Mouse (Mus musculus) brain, embryonic 14.5 days (tissue): ENCODE measurements around the gene Ocel1.

ENCODE experiments used
- CTCF ChIP-seq: fragments of 200-500 bp; IDR thresholded peaks from 2 replicates; pipeline ENCODE4 v1.5.1; 2012; ENCODE audit warnings: inconsistent platforms, mild to moderate bottlenecking, moderate library complexity, borderline replicate concordance; ENCODE audit not compliant: insufficient read depth, insufficient read length; ENCODE audit errors: extremely low read depth
- POLR2A ChIP-seq: fragments of 200-500 bp; IDR thresholded peaks from 2 replicates; pipeline ENCODE4 v1.6.1; 2012; ENCODE audit warnings: mild to moderate bottlenecking, inconsistent platforms, borderline replicate concordance; ENCODE audit not compliant: poor library complexity, insufficient read depth, insufficient read length, severe bottlenecking; ENCODE audit errors: extremely low read depth

DNA sequence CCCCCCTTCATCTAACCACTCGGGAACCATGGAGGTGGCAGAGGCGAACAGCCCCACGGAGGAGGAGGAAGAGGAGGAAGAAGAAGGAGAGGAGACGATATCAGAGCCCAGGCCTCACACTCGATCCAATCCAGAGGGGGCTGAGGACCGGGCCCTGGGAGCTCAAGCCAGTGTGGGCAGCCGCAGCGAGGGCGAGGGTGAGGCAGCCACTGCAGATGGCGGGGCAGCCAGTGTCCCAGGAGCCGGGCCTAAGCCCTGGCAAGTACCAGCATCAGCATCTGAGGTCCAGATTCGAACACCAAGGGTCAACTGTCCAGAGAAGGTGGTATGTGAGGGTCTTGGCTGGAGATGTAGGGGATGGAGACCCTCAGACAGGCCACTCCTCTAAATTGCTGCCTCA is 26.6 kb downstream of the Ocel1 start:
- TF ChIP-seq CTCF = no peak
- TF ChIP-seq POLR2A = no peak
